Mouse (Mus musculus) liver, postnatal 0 days (tissue): Measurements from ENCODE around the gene Snrnp40.

Experiments used
- CTCF ChIP-seq: sonication (generic); IDR thresholded peaks from 2 replicates; pipeline ENCODE4 v1.5.1; 2016; ENCODE audit warnings: antibody characterized with exemption, low read depth
- EP300 ChIP-seq: IDR thresholded peaks from 2 replicates; pipeline ENCODE4 v1.6.1; 2016; ENCODE audit warnings: antibody characterized with exemption, low read depth, mild to moderate bottlenecking

DNA sequence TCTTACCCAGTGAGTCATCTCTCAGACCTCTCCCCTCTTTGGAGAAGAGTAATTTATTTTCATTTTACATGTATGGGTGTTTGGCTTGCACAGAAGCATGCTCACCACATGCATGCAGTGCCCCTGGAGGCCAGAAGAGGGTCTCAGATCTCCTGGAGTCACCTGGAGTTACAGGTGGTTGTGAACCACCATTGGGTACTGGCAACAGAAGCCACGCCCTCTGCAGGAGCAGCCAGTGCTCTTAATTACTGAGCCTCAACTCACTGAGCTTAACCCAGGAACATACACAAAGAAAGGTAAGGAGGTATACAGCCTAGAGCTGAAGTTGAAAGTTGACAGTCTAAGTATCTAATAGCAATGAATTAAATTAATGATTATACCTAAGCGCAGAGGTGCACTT lies 34.5 kb upstream of the Snrnp40 start:
- TF ChIP-seq CTCF = no peak
- no peak for TF ChIP-seq EP300
